Mouse (Mus musculus) MEL-GATA-1-ER (cell line): ENCODE results near the gene Usp48.

Experiments used
- DNase-seq: peaks from one replicate; pipeline ENCODE4 v3.0.0-alpha.2; 2012; ENCODE audit warnings: low read depth; ENCODE audit errors: extremely low read depth

The Usp48 gene

GRCm38 (mm10) chr4:137686303-137686702 is 92.7 kb downstream of the Usp48 start:
- DNase-seq: no peak

GRCm38 (mm10) chr4:137687234-137687825 is 93.8 kb downstream of the Usp48 start:
- no peak for DNase-seq

GRCm38 (mm10) chr4:137692107-137692902 is 98.8 kb downstream of the Usp48 start:
- no peak for DNase-seq

- no peak for DNase-seq
These were observed 101.7 kb downstream of the Usp48 start for GRCm38 (mm10) chr4:137695300-137695699.

- peak; percentile 22 for DNase-seq
These were observed 102.3 kb downstream of the Usp48 start for GRCm38 (mm10) chr4:137695900-137696299.

GRCm38 (mm10) chr4:137697156-137697885 is 103.8 kb downstream of the Usp48 start:
- DNase-seq: no peak

GRCm38 (mm10) chr4:137698076-137698985 is 104.8 kb downstream of the Usp48 start:
- no peak for DNase-seq

- DNase-seq: no peak
These were observed 106.0 kb downstream of the Usp48 start for GRCm38 (mm10) chr4:137699264-137700211.

GRCm38 (mm10) chr4:137700960-137701359 is 107.4 kb downstream of the Usp48 start:
- no peak for DNase-seq

GRCm38 (mm10) chr4:137703077-137703476 is 109.5 kb downstream of the Usp48 start:
- DNase-seq: no peak

- DNase-seq: no peak
These were observed 111.0 kb downstream of the Usp48 start for GRCm38 (mm10) chr4:137704561-137704960.

- DNase-seq: no peak
These were observed 111.8 kb downstream of the Usp48 start for GRCm38 (mm10) chr4:137705379-137705778.

- DNase-seq: no peak
These were observed 113.0 kb downstream of the Usp48 start for GRCm38 (mm10) chr4:137706510-137706909.

- peak; percentile 39 for DNase-seq
These were observed 113.8 kb downstream of the Usp48 start for GRCm38 (mm10) chr4:137707216-137707990.
